Mouse (Mus musculus) induced T-regulatory cell, adult 2 months (primary cell): Measurements from ENCODE around the gene Matk.

ENCODE experiments used
- DNase-seq: peaks from one replicate; pipeline ENCODE4 v3.0.0-alpha.2; 2012; ENCODE audit warnings: low read depth

Gene Matk

GRCm38 (mm10) chr10:81244146-81244545, 8.6 kb upstream of the Matk start:
- peak; percentile 28 for DNase-seq

DNA sequence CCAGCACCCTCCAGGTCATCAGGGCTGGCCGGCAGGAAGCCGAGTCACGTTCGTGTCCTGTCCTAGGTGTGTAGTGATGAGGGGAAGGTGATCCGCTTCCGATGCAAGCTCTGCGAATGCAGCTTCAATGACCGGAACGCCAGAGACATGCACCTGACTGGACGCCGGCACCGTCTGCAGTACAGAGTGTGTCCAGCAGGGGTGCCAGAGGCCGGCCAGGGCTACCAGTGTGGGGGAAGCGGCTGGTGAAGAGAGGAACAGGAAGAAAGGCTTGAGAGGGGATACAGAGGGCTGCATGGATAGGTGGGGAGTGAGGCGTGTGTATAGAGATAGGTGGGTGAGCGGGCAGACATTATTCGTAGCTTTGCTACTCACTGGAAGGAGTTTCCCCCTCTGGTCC, 8.1 kb upstream of the Matk start:
- peak; percentile 87 for DNase-seq

- DNase-seq, result no peak
These were observed 7.6 kb upstream of the Matk start for GRCm38 (mm10) chr10:81245166-81245565.

DNA sequence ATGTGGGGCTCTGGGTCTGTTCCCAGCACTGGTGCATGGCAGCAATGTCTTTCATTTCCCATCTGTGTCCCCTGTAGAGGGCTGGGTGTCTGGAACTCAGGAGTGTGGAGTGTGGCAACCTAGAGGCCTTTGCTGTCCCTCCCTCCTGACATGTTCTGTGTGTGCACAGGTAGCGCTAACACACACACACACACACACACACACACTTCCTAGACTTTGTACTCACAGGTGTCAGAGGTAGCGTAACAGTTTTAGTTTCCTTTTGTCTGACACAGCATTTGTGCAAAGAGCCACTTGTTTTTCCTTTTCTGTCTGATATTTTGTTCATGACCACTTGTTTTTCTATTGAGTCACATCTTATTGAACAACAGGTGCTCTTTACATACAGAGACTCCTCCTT, 4.9 kb upstream of the Matk start:
- DNase-seq, result peak; percentile 83

DNA sequence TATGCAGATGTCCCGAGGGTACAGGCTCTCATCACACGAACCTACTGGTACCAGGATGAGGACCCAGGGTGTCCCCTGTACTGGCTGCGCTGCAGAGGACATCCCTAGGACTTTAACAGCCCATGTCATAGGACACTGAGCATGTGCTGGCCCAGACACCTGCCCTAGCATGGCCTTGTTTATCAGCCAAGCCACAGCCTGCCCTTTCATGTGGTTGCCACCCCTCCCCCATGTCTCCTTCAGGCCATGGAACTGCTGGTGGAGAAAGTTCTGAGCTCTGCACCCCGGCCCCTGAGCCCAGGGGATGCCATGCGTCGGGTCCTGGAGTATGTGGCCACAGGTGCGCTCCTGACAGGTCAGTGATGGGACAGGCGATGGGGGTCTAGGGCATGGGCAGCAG, 3.3 kb upstream of the Matk start:
- DNase-seq, result peak; percentile 59

- peak; percentile 66 for DNase-seq
These were observed 2.2 kb downstream of the Matk start for GRCm38 (mm10) chr10:81254886-81255285.

GRCm38 (mm10) chr10:81257158-81258039, 4.7 kb downstream of the Matk start:
- peak; percentile 66 for DNase-seq

DNA sequence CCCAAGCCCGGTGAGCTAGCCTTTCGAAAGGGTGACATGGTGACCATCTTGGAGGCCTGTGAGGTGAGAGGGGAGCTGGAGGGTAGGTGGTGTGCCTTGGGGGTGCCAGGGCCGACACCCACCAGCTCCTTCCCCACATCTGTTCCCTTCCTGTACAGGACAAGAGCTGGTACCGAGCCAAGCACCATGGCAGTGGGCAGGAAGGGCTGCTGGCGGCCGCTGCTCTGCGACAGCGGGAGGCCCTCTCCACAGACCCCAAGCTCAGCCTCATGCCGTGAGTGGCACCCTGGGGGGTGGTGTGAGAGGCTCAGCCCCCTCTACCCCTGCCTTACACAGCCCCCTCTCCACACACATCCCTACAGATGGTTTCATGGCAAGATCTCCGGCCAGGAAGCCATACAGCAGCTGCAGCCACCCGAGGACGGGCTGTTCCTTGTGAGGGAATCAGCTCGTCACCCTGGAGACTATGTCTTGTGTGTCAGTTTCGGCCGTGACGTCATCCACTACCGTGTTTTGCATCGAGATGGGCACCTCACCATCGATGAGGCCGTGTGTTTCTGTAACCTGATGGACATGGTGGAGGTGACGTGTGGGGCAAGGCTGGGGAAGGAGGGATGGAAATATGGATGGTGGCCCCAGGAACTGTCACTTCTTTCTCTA, 6.6 kb downstream of the Matk start:
- DNase-seq, result no peak

- no peak for DNase-seq
These were observed 8.3 kb downstream of the Matk start for GRCm38 (mm10) chr10:81261025-81261424.

DNA sequence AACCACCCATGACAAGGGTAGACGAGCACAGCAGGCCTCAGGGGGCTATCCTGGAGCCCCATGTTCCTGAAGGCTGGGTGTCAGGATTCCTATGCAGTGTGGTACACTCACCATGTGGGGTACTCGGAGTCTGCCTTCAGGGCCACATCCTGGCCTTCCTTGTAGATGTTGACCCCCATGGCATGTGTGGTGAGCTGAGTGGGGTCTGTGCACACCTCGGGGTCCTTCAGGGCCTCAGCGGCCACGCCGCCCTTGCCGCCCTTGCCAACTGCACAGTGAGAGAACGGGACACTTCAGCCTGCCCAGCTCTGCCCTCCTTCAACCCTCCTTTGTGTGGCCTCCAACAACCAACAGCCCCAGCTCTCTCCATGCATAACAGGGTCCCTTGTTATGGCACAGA, 12.8 kb downstream of the Matk start:
- no peak for DNase-seq

DNA sequence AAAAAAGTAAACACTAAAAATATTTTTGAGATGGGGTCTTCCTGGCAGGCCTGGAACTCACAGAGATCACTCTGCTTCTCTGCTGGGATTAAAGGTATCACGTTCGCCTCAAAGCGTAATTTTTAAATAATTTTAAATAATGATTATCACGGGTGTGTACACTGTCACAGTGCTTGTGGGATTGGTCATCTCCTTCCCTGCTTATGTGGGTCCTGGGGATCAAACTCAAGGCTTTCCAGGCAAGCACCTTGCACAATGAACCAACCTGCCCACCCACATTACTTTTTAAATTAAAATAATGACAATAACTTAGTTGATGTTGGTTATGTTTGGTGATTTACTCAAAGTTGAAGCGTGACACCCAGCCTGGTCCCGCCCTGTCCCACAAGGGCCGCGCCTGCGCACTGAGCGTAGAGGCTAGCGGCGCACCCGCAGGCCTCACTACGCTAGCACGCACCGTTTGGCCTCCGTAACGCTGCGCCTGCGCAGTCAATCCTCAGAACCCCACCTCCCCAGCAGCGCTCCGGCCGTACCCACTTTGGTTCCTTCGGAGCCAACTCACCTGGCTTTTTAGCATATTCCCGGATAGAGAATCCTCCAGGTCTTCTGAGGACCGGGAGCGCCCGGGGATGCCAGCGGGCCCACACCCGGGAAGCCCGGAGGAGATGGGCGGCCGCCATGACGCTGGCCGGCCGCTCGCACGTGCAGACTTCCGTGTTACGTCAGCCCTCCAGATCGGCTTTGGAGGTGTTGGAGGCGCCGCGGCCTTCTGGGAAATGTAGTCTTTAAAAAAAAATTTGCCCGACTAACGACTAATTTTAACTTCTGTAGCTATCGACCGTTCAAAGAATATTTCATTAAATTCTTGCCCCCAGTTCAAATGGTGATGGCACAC, 13.7 kb downstream of the Matk start, which contains the start of the genes Mrpl54 and Apba3:
Gene Mrpl54 (minus strand): TSS at position 724 of the 895 bp plus-strand sequence.
Gene Apba3 (plus strand): TSS at position 750 of the 895 bp plus-strand sequence.
- DNase-seq, result peak; percentile 100

- peak; percentile 88 for DNase-seq
These were observed 15.3 kb downstream of the Matk start for GRCm38 (mm10) chr10:81268056-81268455.

DNA sequence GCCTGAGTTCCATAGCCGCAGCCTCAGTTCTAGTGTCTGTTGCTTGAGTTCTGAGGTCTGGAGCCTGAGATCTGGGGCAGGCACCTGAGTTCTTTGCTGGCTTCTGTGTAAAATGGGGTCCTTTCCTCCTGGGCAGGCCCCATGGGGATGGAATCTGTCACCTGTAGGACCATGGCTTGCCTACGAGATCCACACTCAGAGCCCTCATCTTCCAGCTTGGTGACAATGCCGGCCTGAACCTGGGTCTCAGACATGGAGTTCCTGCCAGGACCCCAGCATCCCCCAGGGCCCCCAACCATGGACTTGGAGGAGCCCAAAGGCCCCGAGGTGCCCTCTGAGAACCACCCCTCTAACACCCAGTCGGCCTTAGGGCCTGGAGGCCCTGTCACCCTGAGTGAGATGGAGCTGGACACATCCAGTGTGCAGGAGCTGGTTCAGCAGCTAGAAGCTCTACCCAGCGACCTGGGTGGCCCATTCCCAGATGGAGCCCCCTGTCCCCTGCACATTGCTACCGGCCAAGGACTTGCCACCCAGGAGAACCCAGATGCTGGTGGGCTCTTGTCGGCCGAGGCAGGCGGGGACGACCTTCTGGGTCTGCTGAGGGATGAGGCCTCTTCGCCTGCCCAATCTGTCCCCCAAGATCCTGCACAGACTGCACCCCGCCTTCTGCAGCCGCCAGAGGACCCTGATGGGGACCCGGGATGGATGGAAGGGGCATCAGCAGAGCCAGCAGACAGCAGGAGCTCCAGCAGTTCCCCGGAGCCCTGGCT, 16.1 kb downstream of the Matk start:
- DNase-seq, result no peak

DNA sequence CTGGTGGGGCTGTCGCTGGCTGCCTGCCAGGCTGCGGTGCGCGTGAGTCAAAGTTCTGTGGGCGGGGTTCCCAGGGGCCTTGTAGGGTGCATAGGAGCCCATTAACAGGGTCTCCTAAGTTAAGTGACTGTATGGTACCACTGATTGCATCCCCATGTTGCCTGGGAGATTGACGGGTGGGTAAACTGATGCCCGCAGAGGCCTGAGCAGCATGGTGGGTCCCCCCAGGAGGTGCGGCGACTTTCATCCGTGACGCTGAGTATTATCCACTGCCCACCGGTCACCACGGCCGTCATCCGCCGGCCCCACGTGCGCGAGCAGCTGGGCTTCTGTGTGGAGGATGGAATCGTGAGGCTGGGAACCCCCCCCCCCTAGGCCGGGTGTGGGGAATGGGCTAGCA, 19.6 kb downstream of the Matk start:
- no peak for DNase-seq

DNA sequence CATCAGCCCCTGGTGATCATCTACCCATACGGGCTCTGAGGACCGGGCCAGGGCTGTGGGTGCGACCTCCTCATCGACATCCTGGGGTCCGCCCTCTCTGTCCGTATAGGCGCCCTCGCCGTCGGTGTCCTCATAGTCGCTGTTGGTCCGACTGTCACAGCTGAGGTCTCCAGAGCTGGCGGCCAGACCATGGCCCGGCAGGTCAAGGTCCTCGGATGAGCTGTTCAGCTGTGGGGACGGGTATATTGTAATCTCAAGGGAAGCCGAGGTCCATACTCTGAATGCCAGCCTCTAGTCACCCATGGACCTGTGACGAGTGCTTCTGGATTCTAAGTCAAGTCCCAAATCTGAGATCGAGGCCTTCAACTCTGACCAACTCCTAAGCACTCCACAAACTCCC, 21.1 kb downstream of the Matk start:
- DNase-seq, result no peak

- no peak for DNase-seq
These were observed 24.9 kb downstream of the Matk start for GRCm38 (mm10) chr10:81277676-81278075.

GRCm38 (mm10) chr10:81279496-81279895, 26.8 kb downstream of the Matk start:
- DNase-seq, result peak; percentile 33

DNA sequence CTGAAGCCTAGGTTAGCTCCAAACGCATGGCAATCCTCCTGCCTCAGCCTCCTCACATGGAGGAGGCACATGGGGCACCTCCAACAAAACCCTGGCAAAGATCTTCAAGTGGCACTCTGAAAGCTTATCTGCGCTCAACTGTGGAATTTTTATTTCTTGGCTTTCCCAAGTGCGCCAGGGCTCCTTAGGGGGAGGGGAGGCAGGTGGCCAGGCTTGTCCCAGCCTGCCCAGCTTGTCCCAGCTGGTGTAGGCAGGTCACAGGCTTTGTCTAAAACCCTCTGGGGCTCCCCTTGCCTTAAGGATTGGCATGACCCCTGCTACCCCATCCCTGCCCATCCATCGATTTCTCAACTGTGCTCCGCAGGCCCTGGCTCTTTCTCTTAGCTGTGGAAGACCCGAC, 31.5 kb downstream of the Matk start:
- DNase-seq, result no peak

GRCm38 (mm10) chr10:81284719-81285118, 32.0 kb downstream of the Matk start:
- DNase-seq, result peak; percentile 31

- DNase-seq, result peak; percentile 95
These were observed 33.1 kb downstream of the Matk start for GRCm38 (mm10) chr10:81285694-81286450.

GRCm38 (mm10) chr10:81286586-81286985, 33.9 kb downstream of the Matk start:
- peak; percentile 76 for DNase-seq
